Mouse (Mus musculus) C2C12 (cell line): ENCODE data around the gene Capza1.
"Not testable (repeated sequence)": the region's sequence is repeated elsewhere in the genome, so short reads cannot be mapped to it uniquely, and the experiment has no call there.

Experiments used
- CTCF ChIP-seq: IDR thresholded peaks from one replicate; pipeline ENCODE4 v1.5.1; 2011; ENCODE audit not compliant: control insufficient read depth, insufficient read depth, insufficient read length
- MYOG ChIP-seq: IDR thresholded peaks from one replicate; pipeline ENCODE4 v1.6.1; 2011; ENCODE audit not compliant: control insufficient read depth, insufficient read length; ENCODE audit errors: extremely low read depth

DNA sequence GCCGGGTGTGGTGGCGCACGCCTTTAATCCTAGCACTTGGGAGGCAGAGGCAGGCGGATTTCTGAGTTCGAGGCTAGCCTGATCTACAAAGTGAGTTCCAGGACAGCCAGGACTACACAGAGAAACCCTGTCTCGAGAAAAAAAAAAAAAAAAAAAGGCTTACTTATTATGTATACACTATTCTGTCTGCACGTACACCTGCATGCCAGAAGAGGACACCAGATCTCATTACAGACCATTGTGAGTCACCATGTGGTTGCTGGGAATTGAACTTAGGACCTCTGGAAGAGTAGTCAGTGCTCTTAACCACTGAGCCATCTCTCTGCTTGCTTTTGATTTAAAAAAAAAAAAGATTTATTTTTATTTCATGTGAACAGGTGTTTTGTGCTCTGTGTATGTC lies 51.1 kb downstream of the Capza1 start:
- TF ChIP-seq CTCF, MYOG: not testable (repeated sequence)
